9 mouse cellular contexts compared by ENCODE assay signal in genomic region chr13:95535461-95536116, GRCm38 (mm10). TPM values are rescaled to one million over a fixed set of nuclear protein-coding genes. Genes with fewer than 3 reads are reported as not detected.
DNase-seq lines count a peak whose midpoint lies in the region; ATAC-seq and TF ChIP-seq lines count a peak whose summit lies in the region.
"Had no signal": no experiment of that assay in that cellular context is flagged by ENCODE, and none has a peak within 500 bp of the region (broad histone marks: within the 10 kb centered on the region; RNA-seq: fewer than 3 reads in every experiment).

No protein-coding gene starts in this region.

- H3K36me3 ChIP-seq in intestine, embryonic 14.5 days (ENCODE audit: control insufficient read depth, insufficient read depth, low read length) = no peaks in the 10 kb centered on the region
- H3K36me3 ChIP-seq in intestine, postnatal 0 days (ENCODE audit: control insufficient read depth, insufficient read depth) = no peaks in the 10 kb centered on the region
- H3K36me3 ChIP-seq in limb, embryonic 15.5 days = no peaks in the 10 kb centered on the region

- no peak for ATAC-seq in intestine, embryonic 14.5 days (replicated peaks; ENCODE audit: low FRiP score, low TSS enrichment, low read depth)
- ATAC-seq in intestine, postnatal 0 days = no peak
- peak; percentile 53; the same call in 1 of the 2 replicates for ATAC-seq in limb, embryonic 15.5 days (ENCODE audit: insufficient number of reproducible peaks, low FRiP score, low TSS enrichment, low read depth)

- H3K27me3 ChIP-seq in intestine, embryonic 14.5 days (replicated peaks; ENCODE audit: control insufficient read depth, insufficient read depth, low read length) = no peaks in the 10 kb centered on the region
- no peaks in the 10 kb centered on the region for H3K27me3 ChIP-seq in intestine, postnatal 0 days (replicated peaks; ENCODE audit: control insufficient read depth, insufficient read depth, low read length)
- H3K27me3 ChIP-seq in limb, embryonic 15.5 days = no peaks in the 10 kb centered on the region

- DNase-seq in intestine, embryonic 14.5 days (ENCODE audit: low spot score) = no peak
- peak; percentile 66 for DNase-seq in c-Kit-positive CD71-positive TER-119-positive erythroid progenitor cells, embryonic 14.5 days (ENCODE audit: low spot score)
- peak; percentile 37 for DNase-seq in neural tube, embryonic 10.5 days (ENCODE audit: extremely low spot score, low spot score)
- DNase-seq in cerebellum, adult 11 months = no peak
- DNase-seq in gastrocnemius, postnatal 25 days = no peak
- DNase-seq in adipocyte (ENCODE audit: low spot score) = no peak

- no peak overlapping the region for H3K27ac ChIP-seq in intestine, embryonic 14.5 days (ENCODE audit: low read depth)
- H3K27ac ChIP-seq in intestine, postnatal 0 days (ENCODE audit: low read depth, low read length) = no peak overlapping the region
- no peak overlapping the region for H3K27ac ChIP-seq in limb, embryonic 15.5 days

- H3K9ac ChIP-seq in intestine, embryonic 14.5 days (ENCODE audit: low read length) = no peak overlapping the region
- H3K9ac ChIP-seq in intestine, postnatal 0 days (ENCODE audit: low read depth, low read length) = no peak overlapping the region
- no peak overlapping the region for H3K9ac ChIP-seq in limb, embryonic 15.5 days

- 11% methylated on average over 11 of the region's 11 CpGs for WGBS in intestine, embryonic 14.5 days
- 14% methylated on average over 11 of the region's 11 CpGs for WGBS in intestine, postnatal 0 days
- WGBS in limb, embryonic 15.5 days = 10% methylated on average over 11 of the region's 11 CpGs

- H3K9me3 ChIP-seq in intestine, embryonic 14.5 days (ENCODE audit: control insufficient read depth, low read length) = no peaks in the 10 kb centered on the region
- H3K9me3 ChIP-seq in intestine, postnatal 0 days (ENCODE audit: control insufficient read depth) = no peaks in the 10 kb centered on the region
- no peaks in the 10 kb centered on the region for H3K9me3 ChIP-seq in limb, embryonic 15.5 days

- H3K4me1 ChIP-seq in intestine, embryonic 14.5 days (replicated peaks; ENCODE audit: control insufficient read depth, insufficient read depth, low read length) = peaks cover 19% of the 10 kb centered on the region
- H3K4me1 ChIP-seq in intestine, postnatal 0 days (replicated peaks; ENCODE audit: control insufficient read depth, insufficient read depth, low read length) = 0 out of 2 replicates have a peak, but pooled peaks cover 5% of the 10 kb centered on the region
- H3K4me1 ChIP-seq in limb, embryonic 15.5 days = peaks cover 23% of the 10 kb centered on the region

- no peak overlapping the region for H3K4me3 ChIP-seq in intestine, embryonic 14.5 days (ENCODE audit: low read depth, low read length)
- H3K4me3 ChIP-seq in intestine, postnatal 0 days (ENCODE audit: low read depth, low read length) = no peak overlapping the region
- no peak overlapping the region for H3K4me3 ChIP-seq in limb, embryonic 15.5 days

- peak overlapping the region; percentile 38; the same call in 1 of the 2 replicates for H3K4me2 ChIP-seq in intestine, embryonic 14.5 days (ENCODE audit: low read length)
- H3K4me2 ChIP-seq in intestine, postnatal 0 days (replicated peaks; ENCODE audit: low read depth) = no peak overlapping the region
- H3K4me2 ChIP-seq in limb, embryonic 15.5 days = no peak overlapping the region

- no peak for TF ChIP-seq CTCF in intestine, postnatal 0 days (IDR thresholded peaks at IDR 0.05; ENCODE audit: low read depth)

RNA-seq across cellular contexts. Expression of gene F2rl1, which starts 10.6 kb away (rescaled TPM):
- 14.2 and 14.3 TPM in 2 replicates for polyA plus RNA-seq in intestine, embryonic 14.5 days (2014; fragmentation: Nextera tagmentation; extraction: Ambion mirVana)
- polyA plus RNA-seq in intestine, postnatal 0 days (2015; fragmentation: Nextera tagmentation; extraction: Ambion mirVana) = 32.6 and 36.4 TPM in 2 replicates
- polyA plus RNA-seq in limb, embryonic 15.5 days (2015; fragmentation: Nextera tagmentation; extraction: Ambion mirVana) = 3.2 and 5.3 TPM in 2 replicates
- total RNA-seq in gastrocnemius, postnatal 25 days (2021) = under 1 TPM; 0.56 to 0.99 TPM

RNA-seq across cellular contexts. Expression of gene S100z, which starts 57.1 kb away (rescaled TPM):
- polyA plus RNA-seq in intestine, embryonic 14.5 days (2014; fragmentation: Nextera tagmentation; extraction: Ambion mirVana) = not detected in 2 replicates
- 2.0 and 2.1 TPM in 2 replicates for polyA plus RNA-seq in intestine, postnatal 0 days (2015; fragmentation: Nextera tagmentation; extraction: Ambion mirVana)
- polyA plus RNA-seq in limb, embryonic 15.5 days (2015; fragmentation: Nextera tagmentation; extraction: Ambion mirVana) = not detected in 2 replicates
- total RNA-seq in gastrocnemius, postnatal 25 days (2021) = 1 to 10 TPM; 1.1 to 1.4 TPM
- total RNA-seq: megakaryocyte, adult 5-6 weeks had no signal

Comparison
In these comparisons a context has a peak if more than half of its experiments do, and no peak if none do; other contexts are left out.
1. DNase-seq: peak in c-Kit-positive CD71-positive TER-119-positive erythroid progenitor cells, embryonic 14.5 days (single experiment) and neural tube, embryonic 10.5 days (single experiment); none in intestine, embryonic 14.5 days (single experiment), cerebellum, adult 11 months (single experiment), gastrocnemius, postnatal 25 days (single experiment) and adipocyte (single experiment).